In genomic region chr13:32008116-32008641, GRCm38 (mm10) we compare ENCODE assay signal across 7 mouse cellular contexts.
A peak's percentile ranks its signal among the peaks of the same experiment; 100 is the strongest.
DNase-seq lines count a peak whose midpoint lies in the region; ATAC-seq and TF ChIP-seq lines count a peak whose summit lies in the region.

No protein-coding gene starts in this region.

- peaks cover 14% of the 10 kb centered on the region for H3K4me1 ChIP-seq in kidney, embryonic 15.5 days
- peaks cover 4% of the 10 kb centered on the region; the same call in 1 of the 2 replicates for H3K4me1 ChIP-seq in embryonic fibroblast, embryonic 13.5 days (ENCODE audit: control insufficient read depth, insufficient read depth, low read length)

- no peak for DNase-seq in kidney, postnatal 14 days
- DNase-seq in brain, embryonic 14.5 days (ENCODE audit: low read depth): peak; percentile 13
- DNase-seq in kidney, postnatal 4 days: peak; percentile 32 to 36
- DNase-seq in spleen, adult 12 weeks (ENCODE audit: low spot score): no peak
- DNase-seq in right cerebral cortex, postnatal 10 days (ENCODE audit: low spot score in 2 of 2): no peak

- no peak for TF ChIP-seq CTCF in brain, embryonic 14.5 days (IDR thresholded peaks at IDR 0.05; ENCODE audit: borderline replicate concordance, extremely low read depth, insufficient read depth, insufficient read length)
- TF ChIP-seq CTCF in embryonic fibroblast, embryonic 13.5 days (IDR thresholded peaks at IDR 0.05; ENCODE audit: borderline replicate concordance, insufficient read depth, low read length): no peak

- peak overlapping the region; percentile 21; the same call in 1 of the 2 replicates for H3K4me2 ChIP-seq in kidney, embryonic 15.5 days

- no peak overlapping the region for H3K9ac ChIP-seq in kidney, embryonic 15.5 days

- no peaks in the 10 kb centered on the region for H3K36me3 ChIP-seq in kidney, embryonic 15.5 days

- no peak overlapping the region for H3K4me3 ChIP-seq in kidney, embryonic 15.5 days (replicated peaks)
- H3K4me3 ChIP-seq in embryonic fibroblast, embryonic 13.5 days (ENCODE audit: insufficient read depth, low read length): no peak overlapping the region

- no peaks in the 10 kb centered on the region for H3K27me3 ChIP-seq in kidney, embryonic 15.5 days

- no peak for ATAC-seq in kidney, embryonic 15.5 days (replicated peaks; ENCODE audit: low FRiP score)

- peak overlapping the region; percentile 77 for H3K27ac ChIP-seq in kidney, embryonic 15.5 days
- H3K27ac ChIP-seq in embryonic fibroblast, embryonic 13.5 days (ENCODE audit: insufficient read depth, low read length): peak overlapping the region; percentile 28; the same call in 1 of the 2 replicates

- no peaks in the 10 kb centered on the region for H3K9me3 ChIP-seq in kidney, embryonic 15.5 days (replicated peaks)

- 34% methylated on average over 7 of the region's 7 CpGs for WGBS in kidney, embryonic 15.5 days

- TF ChIP-seq POLR2A in brain, embryonic 14.5 days (IDR thresholded peaks at IDR 0.05; ENCODE audit: borderline replicate concordance, extremely low read depth, insufficient read depth, insufficient read length, poor library complexity, severe bottlenecking): no peak
- TF ChIP-seq POLR2A in embryonic fibroblast, embryonic 13.5 days (IDR thresholded peaks at IDR 0.05; ENCODE audit: low read depth, low read length): no peak

Comparison
In these comparisons a context has a peak if more than half of its experiments do, and no peak if none do; other contexts are left out.
1. DNase-seq: peak in brain, embryonic 14.5 days (single experiment) and kidney, postnatal 4 days (2 of 2); none in kidney, postnatal 14 days (single experiment), spleen, adult 12 weeks (single experiment) and right cerebral cortex, postnatal 10 days (0 of 2).